Mouse (Mus musculus) CH12.LX (cell line): ENCODE data around the gene Mitf. TPM values are rescaled to one million over a fixed set of nuclear protein-coding genes. Genes with fewer than 3 reads are reported as not detected.

Source experiments
- DNase-seq: peaks from one replicate; pipeline ENCODE4 v3.0.0-alpha.2; 2013; ENCODE audit errors: extremely low read depth
- H3K27ac ChIP-seq: 2 replicates; pipeline ENCODE4 v1.5.1; 2012; ENCODE audit warnings: low read depth, mild to moderate bottlenecking, control low read depth, moderate library complexity; ENCODE audit not compliant: insufficient read depth
- H3K27me3 ChIP-seq: replicated peaks from 2 replicates; pipeline ENCODE3; 2012; ENCODE audit warnings: inconsistent platforms
- H3K36me3 ChIP-seq, 2 experiments: replicated peaks in 1 of 2; 2 replicates each; pipeline versions ENCODE3 to v1.6.1; 2012; ENCODE audit warnings: inconsistent platforms in 1 of 2, low read length in 1 of 2, mild to moderate bottlenecking in 1 of 2, mixed read lengths in 1 of 2, moderate library complexity in 1 of 2; ENCODE audit not compliant: control insufficient read depth in 1 of 2, insufficient read depth in 1 of 2
- H3K4me1 ChIP-seq, 2 experiments: 2 replicates each; pipeline ENCODE4 v1.6.1; 2012; ENCODE audit warnings: inconsistent platforms in 1 of 2, moderate library complexity in 1 of 2; ENCODE audit not compliant: insufficient read depth in 2 of 2, control insufficient read depth in 1 of 2
- H3K4me2 ChIP-seq: 2 replicates; pipeline ENCODE4 v1.6.1; 2012; ENCODE audit warnings: low read depth, mild to moderate bottlenecking, control low read depth; ENCODE audit not compliant: poor library complexity, insufficient read depth, severe bottlenecking
- H3K4me3 ChIP-seq, 3 experiments: fragments of 150-350 bp in 1 of 3; sonication (generic) in 1 of 3; replicated peaks in 1 of 3; 2 replicates each; pipeline versions ENCODE3 to v1.5.1; 2011 to 2012; ENCODE audit warnings: low read depth in 2 of 3, low read length in 2 of 3, mild to moderate bottlenecking in 2 of 3, moderate library complexity in 2 of 3, control low read depth in 1 of 3, improper control_type of control experiment in 1 of 3, inconsistent platforms in 1 of 3, mixed read lengths in 1 of 3; ENCODE audit not compliant: poor library complexity in 1 of 3
- H3K79me2 ChIP-seq: replicated peaks from 2 replicates; pipeline ENCODE4 v1.6.1; 2012; ENCODE audit warnings: mild to moderate bottlenecking, moderate library complexity; ENCODE audit not compliant: control insufficient read depth, poor library complexity, insufficient read depth, severe bottlenecking; ENCODE audit errors: extremely low read depth
- H3K9ac ChIP-seq: 2 replicates; pipeline ENCODE4 v1.6.1; 2012; ENCODE audit warnings: low read depth, mild to moderate bottlenecking, control low read depth, moderate library complexity; ENCODE audit not compliant: insufficient read depth
- H3K9me3 ChIP-seq: replicated peaks from 2 replicates; pipeline ENCODE3; 2012; ENCODE audit warnings: low read length, inconsistent platforms, mixed read lengths
- BHLHE40 ChIP-seq: IDR thresholded peaks from 2 replicates; pipeline ENCODE4 v1.6.1; 2011; ENCODE audit warnings: mild to moderate bottlenecking, low read depth, low read length, improper control_type of control experiment
- CHD1 ChIP-seq: IDR thresholded peaks from 2 replicates; pipeline ENCODE4 v1.6.1; 2012; ENCODE audit warnings: low read depth, low read length, improper control_type of control experiment, inconsistent platforms
- CTCF ChIP-seq, 2 experiments: IDR thresholded peaks in 1 of 2; conservative IDR thresholded peaks in 1 of 2; 2 replicates each; pipeline ENCODE4 v1.5.1; 2011 to 2012; ENCODE audit warnings: low read depth in 2 of 2, low read length in 2 of 2, improper control_type of control experiment in 1 of 2, inconsistent platforms in 1 of 2, mild to moderate bottlenecking in 1 of 2, moderate library complexity in 1 of 2
- E2F4 ChIP-seq: IDR thresholded peaks from 2 replicates; pipeline ENCODE4 v1.6.1; 2011; ENCODE audit warnings: low read depth, low read length, improper control_type of control experiment; ENCODE audit not compliant: insufficient replicate concordance
- ETS1 ChIP-seq: conservative IDR thresholded peaks from 2 replicates; pipeline ENCODE4 v1.6.1; 2012; ENCODE audit warnings: low read depth, mild to moderate bottlenecking, inconsistent platforms, low read length, improper control_type of control experiment, moderate library complexity
- GABPA ChIP-seq: IDR thresholded peaks from 2 replicates; pipeline ENCODE4 v1.6.1; 2012; ENCODE audit warnings: low read depth, low read length, improper control_type of control experiment, inconsistent platforms; ENCODE audit not compliant: insufficient replicate concordance
- HCFC1 ChIP-seq: IDR thresholded peaks from 2 replicates; pipeline ENCODE4 v1.6.1; 2012; ENCODE audit warnings: low read depth, mild to moderate bottlenecking, inconsistent platforms, low read length, improper control_type of control experiment
- IRF4 ChIP-seq: IDR thresholded peaks from 2 replicates; pipeline ENCODE4 v1.6.1; 2014; ENCODE audit warnings: low read depth, mild to moderate bottlenecking, inconsistent platforms, low read length, improper control_type of control experiment
- JUND ChIP-seq: conservative IDR thresholded peaks from 2 replicates; pipeline ENCODE4 v1.6.1; 2011; ENCODE audit warnings: low read depth, low read length, improper control_type of control experiment
- KAT2A ChIP-seq: IDR thresholded peaks from 2 replicates; pipeline ENCODE4 v1.6.1; 2012; ENCODE audit warnings: low read length, improper control_type of control experiment, inconsistent platforms; ENCODE audit not compliant: insufficient replicate concordance
- MAX ChIP-seq: IDR thresholded peaks from 2 replicates; pipeline ENCODE4 v1.6.1; 2011; ENCODE audit warnings: low read length, improper control_type of control experiment
- MAZ ChIP-seq: IDR thresholded peaks from 2 replicates; pipeline ENCODE4 v1.6.1; 2012; ENCODE audit warnings: low read depth, mild to moderate bottlenecking, inconsistent platforms, low read length, improper control_type of control experiment, moderate library complexity
- MYC ChIP-seq: IDR thresholded peaks from 2 replicates; pipeline ENCODE4 v1.6.1; 2011; ENCODE audit warnings: low read depth, mild to moderate bottlenecking, improper control_type of control experiment, low read length
- NELFE ChIP-seq: IDR thresholded peaks from 2 replicates; pipeline ENCODE4 v1.6.1; 2011; ENCODE audit warnings: low read depth, low read length, improper control_type of control experiment
- POLR2A ChIP-seq: IDR thresholded peaks from 2 replicates; pipeline ENCODE4 v1.6.1; 2011; ENCODE audit warnings: low read depth, mild to moderate bottlenecking, improper control_type of control experiment, low read length
- SIN3A ChIP-seq: IDR thresholded peaks from 2 replicates; pipeline ENCODE4 v1.6.1; 2012; ENCODE audit warnings: low read length, improper control_type of control experiment, inconsistent platforms
- SMC3 ChIP-seq: IDR thresholded peaks from 2 replicates; pipeline ENCODE4 v1.6.1; 2011; ENCODE audit warnings: low read depth, low read length, improper control_type of control experiment
- TBP ChIP-seq: conservative IDR thresholded peaks from 2 replicates; pipeline ENCODE4 v1.6.1; 2011; ENCODE audit warnings: low read depth, low read length, improper control_type of control experiment
- USF1 ChIP-seq: IDR thresholded peaks from 2 replicates; pipeline ENCODE4 v1.6.1; 2014; ENCODE audit warnings: low read depth, mild to moderate bottlenecking, inconsistent platforms, low read length, improper control_type of control experiment
- ZC3H11A ChIP-seq: IDR thresholded peaks from 2 replicates; pipeline ENCODE4 v1.6.1; 2012; ENCODE audit warnings: low read depth, mild to moderate bottlenecking, inconsistent platforms, low read length, improper control_type of control experiment
- ZMIZ1 ChIP-seq: IDR thresholded peaks from 2 replicates; pipeline ENCODE4 v1.6.1; 2012; ENCODE audit warnings: low read depth, mild to moderate bottlenecking, inconsistent platforms, low read length, improper control_type of control experiment
- dilution Hi-C: fragments of 300-500 bp; cut with MboI; formaldehyde crosslinking; loops from 2 replicates; pipeline ENCODE4 v1.14.3; 2020; ENCODE audit warnings: low sequenced_read_pairs; ENCODE audit not compliant: extremely low pct_unique_long_range_greater_than_20kb, extremely low pct_ligation_motif_present
- in situ Hi-C: fragments of 300-500 bp; cut with MboI; formaldehyde crosslinking; loops from 3 replicates; pipeline ENCODE4 v1.14.3; 2019; ENCODE audit warnings: low sequenced_read_pairs, low pct_ligation_motif_present, low pct_unique_long_range_greater_than_20kb, mixed read lengths
- polyA plus RNA-seq: library from polyadenylated mRNA; unstranded; fragments of >175 nt; gene quantifications from 2 replicates; pipeline ENCODE4 v1.2.1, GENCODE M21; 2012; ENCODE audit warnings: low read depth; ENCODE audit not compliant: insufficient read length
- total RNA-seq, 2 experiments: library from RNA; depleted of rRNA; stranded (reverse); fragments of 300-350 nt in 1 of 2; fragments of >200 nt in 1 of 2; gene quantifications; 2 replicates each; pipeline ENCODE4 v1.2.3; 2012 to 2014

The Mitf gene
- total and polyA plus RNA-seq, 3 experiments: 3.4 to 4.7 (median 3.6) TPM

GRCm38 (mm10) chr6:97820505-97820904 is 13.7 kb downstream of the Mitf start:
- Histone ChIP-seq H3K27me3 (no peaks in the 10 kb centered on the region), H3K27ac (peak overlapping the region; percentile 43), H3K9me3 (no peaks in the 10 kb centered on the region), H3K4me2 (peak overlapping the region; percentile 89), H3K4me3 (no peak overlapping the region), H3K36me3 (peaks cover 0 to 5% of the 10 kb centered on the region in 2 experiments), H3K79me2 (no peaks in the 10 kb centered on the region), H3K9ac (peak overlapping the region; percentile 71; the same call in 1 of the 2 replicates), H3K4me1 (peaks cover 9 to 53% of the 10 kb centered on the region in 2 experiments; a peak in 3 of 4 replicates)
- in situ Hi-C loops (no loop called here), dilution Hi-C loops (no loop called here)
- TF ChIP-seq HCFC1 (0 out of 2 replicates have a peak, but pooled peaks have one; percentile 19), USF1 (no peak), JUND (no peak), TBP (0 out of 2 replicates have a peak, but pooled peaks have one; percentile 22), BHLHE40 (peak; percentile 56; the same call in 1 of the 2 replicates), ETS1 (no peak), IRF4 (peak; percentile 40; the same call in 1 of the 2 replicates), ZC3H11A (no peak), POLR2A (peak; percentile 68)
- DNase-seq: peak; percentile 60

- dilution Hi-C loops (no loop called here), in situ Hi-C loops (no loop called here)
- TF ChIP-seq KAT2A (no peak), ZMIZ1 (no peak), POLR2A (no peak), SMC3 (no peak), SIN3A (no peak), E2F4 (no peak), JUND (no peak), NELFE (no peak), MYC (no peak), MAX (no peak), CTCF (conservative IDR thresholded peaks at IDR 0.05 in 1 of 2, IDR thresholded peaks at IDR 0.05 in 1 of 2; ENCODE audit: low read depth in 2 of 2, low read length in 2 of 2) (no peak), MAZ (no peak), GABPA (no peak), CHD1 (no peak)
- Histone ChIP-seq H3K36me3 (peaks cover 0 to 5% of the 10 kb centered on the region in 2 experiments), H3K27ac (no peak overlapping the region), H3K9me3 (no peaks in the 10 kb centered on the region), H3K79me2 (no peaks in the 10 kb centered on the region), H3K27me3 (no peaks in the 10 kb centered on the region), H3K4me1 (peaks cover 9 to 43% of the 10 kb centered on the region in 2 experiments; a peak in 3 of 4 replicates), H3K9ac (no peak overlapping the region), H3K4me3 (no peak overlapping the region), H3K4me2 (no peak overlapping the region)
- no peak for DNase-seq
These were observed 15.0 kb downstream of the Mitf start for GRCm38 (mm10) chr6:97821811-97822210.
